Mouse (Mus musculus): ENCODE measurements around the gene Aebp2. TPM values are rescaled to one million over a fixed set of nuclear protein-coding genes. Genes with fewer than 3 reads are reported as not detected.
"Not testable (repeated sequence)": the region's sequence is repeated elsewhere in the genome, so short reads cannot be mapped to it uniquely, and the experiment has no call there.

The Aebp2 gene
- 7.2 and 8.2 TPM in 2 replicates for polyA plus RNA-seq (2015; fragmentation: Nextera tagmentation; extraction: Ambion mirVana)

DNA sequence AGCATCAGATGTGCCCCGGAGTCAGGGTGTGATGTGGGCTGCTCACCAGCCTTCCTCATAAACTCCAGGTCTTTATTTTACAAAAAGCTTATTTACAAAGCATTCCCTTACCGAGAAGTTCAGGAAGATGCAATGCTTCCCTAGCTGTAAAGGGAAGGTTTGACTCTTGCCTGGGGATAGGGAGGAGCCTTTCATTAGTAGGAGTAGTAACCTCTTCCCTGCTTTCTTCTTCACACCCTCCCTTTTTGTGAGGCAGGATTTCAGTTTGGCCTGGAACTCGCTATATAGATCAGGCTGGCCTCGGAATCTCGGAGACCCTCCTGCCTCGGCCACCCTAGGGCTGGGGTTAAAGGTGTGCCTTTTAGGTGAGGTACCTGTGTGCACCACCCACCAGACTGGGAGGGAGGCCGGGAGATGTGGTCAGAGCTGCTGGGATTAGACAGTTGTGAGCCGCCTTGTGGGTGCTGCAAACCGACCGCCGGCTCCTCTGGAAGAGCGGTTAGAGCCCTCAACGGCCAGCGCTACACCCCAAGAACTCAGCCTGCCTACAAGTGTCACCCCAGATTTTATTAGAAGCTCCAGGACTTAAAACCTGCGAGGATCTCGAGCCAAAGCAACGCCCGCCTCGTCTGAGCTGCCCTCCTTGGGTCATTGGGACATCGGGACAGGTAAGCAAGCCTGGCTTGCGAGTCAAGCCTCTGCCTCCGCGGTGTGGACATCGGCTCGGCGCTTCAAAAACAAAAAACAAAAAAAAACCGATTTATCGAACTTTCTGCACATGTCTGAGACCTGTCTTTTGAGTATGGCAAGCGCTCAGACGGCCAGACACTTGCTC lies at the start of gene Aebp2:
Gene Aebp2, plus strand, starts transcription at position 273 of the 835 bp plus-strand sequence.
- 44% methylated on average over 30 of the region's 30 CpGs for WGBS
- Histone ChIP-seq H3K4me2 (peak within 1 kb of the TSS; percentile 75), H3K4me1 (peaks cover 33% of the 10 kb centered on the region), H3K4me3 (replicated peaks) (peak within 1 kb of the TSS; percentile 98), H3K9ac (replicated peaks) (peak within 1 kb of the TSS; percentile 97), H3K36me3 (no peaks in the 10 kb centered on the region), H3K27ac (replicated peaks) (peak within 1 kb of the TSS; percentile 98), H3K9me3 (replicated peaks) (no peaks in the 10 kb centered on the region), H3K27me3 (replicated peaks) (no peaks in the 10 kb centered on the region)
- ATAC-seq (ENCODE audit: low FRiP score): peak; percentile 2; the same call in 1 of the 2 replicates

DNA sequence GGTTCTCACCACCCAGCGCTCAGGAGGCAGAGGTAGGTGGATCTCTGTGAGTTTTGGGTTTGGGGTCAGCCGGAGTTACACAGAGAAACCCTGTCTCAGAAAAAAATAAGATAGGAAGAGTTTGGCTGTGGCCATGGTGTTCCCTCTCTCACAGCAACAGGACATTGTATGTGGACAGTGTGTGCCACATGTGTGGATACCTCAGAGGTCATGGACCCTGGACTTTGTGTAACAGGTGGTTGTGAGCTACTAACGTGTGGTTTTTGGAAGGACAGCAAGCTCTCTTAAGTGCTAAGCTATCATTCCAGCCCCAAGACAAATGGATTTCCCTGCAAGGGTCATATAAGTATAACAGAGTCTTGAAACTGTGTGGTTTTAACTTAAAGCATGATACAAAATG lies 47.5 kb upstream of the Aebp2 start:
- peaks cover 58% of the 10 kb centered on the region for H3K36me3 ChIP-seq
- no peak overlapping the region for H3K4me2 ChIP-seq
- ATAC-seq (ENCODE audit: low FRiP score): no peak
- no peaks in the 10 kb centered on the region for H3K4me1 ChIP-seq
- no peak overlapping the region for H3K27ac ChIP-seq (replicated peaks)
- no peak overlapping the region for H3K9ac ChIP-seq (replicated peaks)
- H3K4me3 ChIP-seq (replicated peaks): no peak overlapping the region
- H3K27me3 ChIP-seq (replicated peaks): no peaks in the 10 kb centered on the region
- no peaks in the 10 kb centered on the region for H3K9me3 ChIP-seq (replicated peaks)
- 93% methylated on average over 3 of the region's 3 CpGs for whole genome bisulfite sequencing

DNA sequence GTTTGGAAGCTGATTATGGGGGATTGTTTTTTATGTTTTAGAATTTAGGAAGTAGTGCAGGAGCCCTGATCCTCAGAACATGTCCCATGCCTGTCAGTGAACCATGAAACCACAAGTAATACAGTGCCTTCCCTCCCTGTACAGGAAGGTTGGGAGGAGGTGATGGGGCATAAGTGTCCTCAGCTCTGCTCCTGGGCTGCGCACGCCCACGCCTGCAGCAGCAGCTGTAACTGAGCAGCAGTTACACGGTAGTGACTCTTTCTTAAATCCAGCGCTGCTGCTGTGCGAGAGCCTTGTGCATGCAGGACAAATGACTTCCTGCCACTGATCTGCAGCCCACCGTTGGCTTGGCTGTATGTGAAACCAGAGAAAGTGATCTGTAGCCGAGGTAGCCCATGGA lies 46.3 kb upstream of the Aebp2 start:
- Histone ChIP-seq H3K27me3 (replicated peaks) (no peaks in the 10 kb centered on the region), H3K36me3 (peaks cover 54% of the 10 kb centered on the region), H3K9ac (replicated peaks) (no peak overlapping the region), H3K4me2 (no peak overlapping the region), H3K4me3 (replicated peaks) (no peak overlapping the region), H3K27ac (replicated peaks) (no peak overlapping the region), H3K4me1 (no peaks in the 10 kb centered on the region), H3K9me3 (replicated peaks) (no peaks in the 10 kb centered on the region)
- ATAC-seq (ENCODE audit: low FRiP score): no peak
- 82% methylated on average over 8 of the region's 8 CpGs for WGBS

DNA sequence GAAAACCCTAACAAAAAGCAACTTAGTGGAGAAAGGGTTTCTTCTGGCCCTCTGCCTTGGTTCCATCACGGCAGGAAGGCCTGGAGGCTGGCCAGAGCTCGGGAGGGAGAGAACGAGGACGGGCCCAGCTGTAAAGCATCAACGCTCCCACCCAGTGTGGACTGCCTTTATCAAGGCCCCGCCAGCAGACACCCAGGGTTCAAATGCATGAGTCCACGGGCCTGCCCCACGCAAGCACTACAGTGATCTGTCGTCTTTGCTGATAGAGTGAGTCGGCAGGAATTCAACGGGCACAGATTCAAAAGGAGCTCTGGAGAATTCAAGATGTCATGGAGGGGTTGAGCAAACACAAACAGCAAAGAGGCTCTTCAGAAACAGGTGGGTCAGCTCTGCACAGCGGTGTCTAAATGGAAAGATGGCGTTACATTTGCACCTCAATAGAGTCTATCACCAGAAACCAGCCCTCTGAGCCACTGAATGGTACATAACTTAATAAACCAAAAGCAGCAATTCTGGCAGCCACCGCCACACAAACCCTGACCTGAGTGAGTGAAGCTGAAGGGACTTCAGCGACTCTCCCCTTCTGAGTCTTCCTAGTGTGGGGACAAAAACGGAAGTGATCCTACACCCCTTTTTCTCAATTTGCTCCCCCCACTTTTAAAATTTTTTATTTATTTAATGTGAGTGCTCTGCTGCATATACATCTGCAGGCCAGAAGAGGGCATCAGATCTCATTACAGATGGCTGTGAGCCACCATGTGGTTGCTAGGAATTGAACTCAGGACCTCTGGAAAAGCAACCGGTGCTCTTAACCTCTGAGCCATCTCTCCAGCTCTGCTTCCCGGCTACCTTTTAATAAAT lies 45.3 kb upstream of the Aebp2 start:
- no peaks in the 10 kb centered on the region for H3K4me1 ChIP-seq
- no peak overlapping the region for H3K4me3 ChIP-seq (replicated peaks)
- H3K9ac ChIP-seq (replicated peaks): no peak overlapping the region
- no peak for ATAC-seq (ENCODE audit: low FRiP score)
- peaks cover 46% of the 10 kb centered on the region for H3K36me3 ChIP-seq
- no peak overlapping the region for H3K27ac ChIP-seq (replicated peaks)
- 72% methylated on average over 18 of the region's 18 CpGs for WGBS
- no peaks in the 10 kb centered on the region for H3K27me3 ChIP-seq (replicated peaks)
- H3K9me3 ChIP-seq (replicated peaks): no peaks in the 10 kb centered on the region
- H3K4me2 ChIP-seq: no peak overlapping the region

DNA sequence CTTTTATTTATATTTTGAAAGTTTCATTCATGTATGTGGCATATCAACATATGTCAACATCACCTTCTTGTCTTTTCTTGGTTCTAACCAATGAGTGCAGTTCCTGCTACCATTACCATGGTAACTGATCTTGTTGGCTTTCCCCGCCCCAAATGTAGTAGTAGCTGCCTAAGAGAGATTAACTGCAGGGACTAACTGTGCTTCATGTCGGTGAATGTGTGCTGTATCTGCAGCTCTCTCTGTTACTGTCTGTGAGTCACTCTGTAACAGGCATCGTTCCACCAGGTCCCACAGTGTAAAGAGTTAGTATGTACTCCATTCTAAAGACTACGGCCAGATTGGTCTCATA lies 44.7 kb upstream of the Aebp2 start:
- peaks cover 45% of the 10 kb centered on the region for H3K36me3 ChIP-seq
- no peaks in the 10 kb centered on the region for H3K27me3 ChIP-seq (replicated peaks)

DNA sequence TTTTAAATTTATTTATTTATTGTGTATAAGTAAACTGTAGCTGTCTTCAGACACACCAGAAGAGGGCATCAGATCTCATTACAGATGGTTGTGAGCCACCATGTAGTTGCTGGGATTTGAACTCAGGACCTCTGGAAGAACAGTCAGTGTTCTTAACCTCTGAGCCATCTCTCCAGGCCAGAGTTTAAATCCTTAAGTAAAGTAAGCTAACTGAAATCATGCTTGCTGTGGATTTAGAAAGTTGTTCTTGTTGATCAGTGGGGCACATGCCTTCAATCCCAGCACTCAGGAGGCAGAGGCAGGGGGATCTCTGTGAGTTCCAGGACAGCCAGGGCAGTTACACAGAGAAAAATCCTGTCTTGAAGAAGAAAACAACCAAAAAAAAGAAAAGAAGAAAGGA lies 43.5 kb upstream of the Aebp2 start:
- H3K27ac ChIP-seq (replicated peaks); H3K4me3 ChIP-seq (replicated peaks); H3K4me2 ChIP-seq; ATAC-seq (ENCODE audit: low FRiP score); H3K27me3 ChIP-seq (replicated peaks); H3K9ac ChIP-seq (replicated peaks); H3K4me1 ChIP-seq; H3K9me3 ChIP-seq (replicated peaks): not testable (repeated sequence)
- H3K36me3 ChIP-seq: peaks cover 45% of the 10 kb centered on the region

More for the DNA sequence above, 44.7 kb upstream of the Aebp2 start:
- H3K4me3 ChIP-seq (replicated peaks): no peak overlapping the region
- H3K4me2 ChIP-seq: no peak overlapping the region
- H3K27ac ChIP-seq (replicated peaks): no peak overlapping the region
- no peak for ATAC-seq (ENCODE audit: low FRiP score)
- no peaks in the 10 kb centered on the region for H3K9me3 ChIP-seq (replicated peaks)
- no peaks in the 10 kb centered on the region for H3K4me1 ChIP-seq
- WGBS: 92% methylated on average over 4 of the region's 4 CpGs
- H3K9ac ChIP-seq (replicated peaks): no peak overlapping the region

DNA sequence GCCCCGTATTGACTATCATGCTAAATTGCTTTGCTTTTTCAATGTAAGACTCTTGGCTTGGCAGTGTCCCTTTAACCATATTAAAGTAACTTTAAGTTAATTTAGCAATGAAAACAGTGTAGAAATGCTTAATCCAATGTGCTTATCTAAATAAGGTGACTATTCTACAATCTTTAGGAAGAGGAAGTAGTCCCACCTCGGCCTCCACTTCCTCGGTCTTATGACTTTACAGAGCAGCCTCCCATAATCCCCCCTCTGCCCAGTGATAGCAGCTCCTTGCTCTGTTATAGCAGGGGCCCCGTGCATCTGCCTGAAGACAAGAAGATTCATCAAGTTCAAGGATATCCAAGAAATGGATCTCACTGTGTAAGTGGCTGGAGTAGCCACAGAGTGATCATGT lies 42.3 kb upstream of the Aebp2 start:
- no peak for ATAC-seq (ENCODE audit: low FRiP score)
- no peak overlapping the region for H3K4me2 ChIP-seq
- peaks cover 38% of the 10 kb centered on the region for H3K36me3 ChIP-seq
- H3K27ac ChIP-seq (replicated peaks): no peak overlapping the region
- no peak overlapping the region for H3K9ac ChIP-seq (replicated peaks)
- 91% methylated on average over 4 of the region's 4 CpGs for WGBS
- no peaks in the 10 kb centered on the region for H3K9me3 ChIP-seq (replicated peaks)
- no peak overlapping the region for H3K4me3 ChIP-seq (replicated peaks)
- H3K27me3 ChIP-seq (replicated peaks): no peaks in the 10 kb centered on the region
- no peaks in the 10 kb centered on the region for H3K4me1 ChIP-seq

DNA sequence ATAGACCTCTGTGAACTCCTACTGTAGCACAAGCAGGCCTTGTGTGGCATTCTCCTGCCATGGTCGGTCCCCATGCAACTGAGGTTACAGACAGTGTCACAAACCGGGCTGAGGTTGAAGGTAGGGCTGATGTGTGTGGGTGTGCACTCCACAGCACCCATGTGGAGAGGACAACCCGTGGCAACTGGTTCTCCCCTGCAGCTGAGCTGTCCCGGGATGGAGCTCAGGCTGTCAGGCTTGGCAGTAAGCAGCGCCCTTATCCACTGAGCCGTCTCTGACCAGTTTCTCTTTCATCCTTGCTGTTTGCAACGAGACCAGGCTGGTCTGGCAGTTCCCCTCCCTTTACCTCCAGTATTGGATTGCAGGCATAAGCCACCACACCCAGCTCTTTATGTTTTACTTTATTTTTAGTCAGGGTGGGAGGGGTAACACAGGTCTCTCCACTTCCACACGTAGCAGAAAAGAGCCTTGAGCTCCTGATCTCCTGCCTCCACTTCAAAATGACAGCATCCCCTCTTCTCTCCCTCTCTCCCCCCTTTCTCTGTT lies 35.7 kb upstream of the Aebp2 start:
- 88% methylated on average over 8 of the region's 8 CpGs for WGBS

DNA sequence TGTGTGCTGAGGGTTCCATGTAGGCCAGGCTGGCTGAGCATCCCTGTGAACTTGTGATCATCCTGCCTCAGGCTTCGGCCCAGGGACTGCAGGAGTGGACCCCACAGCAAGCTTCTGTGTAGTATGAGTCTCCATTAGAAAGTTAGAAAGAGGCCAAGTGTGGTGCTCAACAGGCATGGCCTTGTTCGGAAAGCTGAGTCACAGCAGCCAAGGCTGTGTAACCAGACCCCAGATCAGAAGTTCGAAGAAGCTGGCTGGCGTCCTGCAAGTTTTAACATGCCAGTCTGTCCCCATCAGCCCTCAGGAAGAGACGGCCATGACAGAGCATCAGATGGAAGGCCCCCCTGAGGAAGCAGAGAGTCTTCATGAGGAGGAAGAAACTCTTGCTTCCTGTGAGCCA lies 31.1 kb upstream of the Aebp2 start:
- Histone ChIP-seq H3K4me3 (replicated peaks) (no peak overlapping the region), H3K27me3 (replicated peaks) (no peaks in the 10 kb centered on the region), H3K36me3 (peaks cover 80% of the 10 kb centered on the region), H3K27ac (replicated peaks) (no peak overlapping the region), H3K4me1 (no peaks in the 10 kb centered on the region), H3K9ac (replicated peaks) (no peak overlapping the region), H3K4me2 (no peak overlapping the region), H3K9me3 (replicated peaks) (no peaks in the 10 kb centered on the region)
- WGBS: 93% methylated on average over 5 of the region's 5 CpGs
- no peak for ATAC-seq (ENCODE audit: low FRiP score)

More for the DNA sequence above, 35.7 kb upstream of the Aebp2 start:
- ATAC-seq (ENCODE audit: low FRiP score): no peak
- Histone ChIP-seq H3K9ac (replicated peaks) (no peak overlapping the region), H3K27ac (replicated peaks) (no peak overlapping the region), H3K9me3 (replicated peaks) (no peaks in the 10 kb centered on the region), H3K4me3 (replicated peaks) (no peak overlapping the region), H3K4me2 (no peak overlapping the region), H3K27me3 (replicated peaks) (no peaks in the 10 kb centered on the region), H3K4me1 (no peaks in the 10 kb centered on the region), H3K36me3 (peaks cover 66% of the 10 kb centered on the region)

DNA sequence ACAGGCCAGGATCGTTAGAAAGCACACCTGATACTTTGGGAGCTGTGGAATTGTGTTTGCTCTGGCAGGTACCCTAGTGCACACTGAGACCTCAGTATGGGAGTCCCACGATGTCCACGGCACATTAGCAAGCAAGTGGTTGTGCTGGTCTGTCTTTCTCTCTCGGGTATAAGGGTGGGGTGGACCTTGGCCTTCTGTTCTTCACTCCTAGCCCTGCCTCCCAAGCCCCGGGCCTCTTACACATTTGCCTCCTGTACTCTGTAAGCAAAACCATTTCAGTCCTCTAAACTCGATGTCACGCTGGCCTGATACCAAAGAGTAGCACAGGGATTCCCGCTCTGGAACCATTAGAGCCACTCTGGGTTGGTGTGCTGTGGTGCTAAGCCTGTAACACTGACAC lies 29.8 kb upstream of the Aebp2 start:
- Histone ChIP-seq H3K36me3 (peaks cover 76% of the 10 kb centered on the region), H3K4me1 (0 out of 2 replicates have a peak, but pooled peaks cover 3% of the 10 kb centered on the region), H3K9me3 (replicated peaks) (no peaks in the 10 kb centered on the region), H3K27ac (replicated peaks) (no peak overlapping the region), H3K4me2 (no peak overlapping the region), H3K4me3 (replicated peaks) (no peak overlapping the region), H3K9ac (replicated peaks) (no peak overlapping the region), H3K27me3 (replicated peaks) (no peaks in the 10 kb centered on the region)
- no peak for ATAC-seq (ENCODE audit: low FRiP score)
- WGBS: 92% methylated on average over 8 of the region's 8 CpGs

DNA sequence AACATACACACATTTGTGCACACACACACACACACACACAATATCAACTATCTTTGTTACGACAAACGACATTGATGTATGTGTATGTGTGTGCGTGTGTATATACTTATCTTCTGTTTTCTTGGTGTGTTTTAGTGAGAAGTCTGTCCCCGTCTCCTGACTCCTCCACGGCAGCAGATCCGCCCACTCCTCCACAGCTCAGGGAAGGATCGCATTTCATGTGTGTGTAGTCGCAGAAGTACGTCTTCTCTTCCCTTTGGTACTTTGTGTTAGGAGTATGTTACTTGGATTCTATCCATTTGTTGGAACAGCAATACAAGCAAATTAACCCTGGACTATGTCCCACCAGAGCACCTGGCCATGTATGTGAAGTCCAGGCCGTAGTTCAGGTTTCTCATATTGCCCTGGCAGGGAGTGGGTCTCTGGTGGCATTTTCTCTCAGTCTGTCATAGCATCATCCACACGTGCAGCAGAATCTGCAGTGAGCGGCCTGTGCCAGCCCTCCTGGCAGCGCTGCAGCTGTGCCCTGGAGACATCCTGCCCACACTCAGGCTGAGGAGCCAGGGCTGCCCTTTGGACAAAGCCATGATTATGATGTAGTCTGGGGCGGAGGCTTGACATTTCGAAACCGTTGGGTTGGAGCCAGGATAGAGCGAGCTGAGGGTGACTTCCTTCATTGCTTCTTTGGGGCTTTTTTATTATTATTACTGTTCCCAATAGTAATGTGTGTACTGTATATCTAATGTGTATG lies 28.9 kb upstream of the Aebp2 start:
- no peaks in the 10 kb centered on the region for H3K27me3 ChIP-seq (replicated peaks)
- no peak overlapping the region for H3K4me2 ChIP-seq
- no peaks in the 10 kb centered on the region for H3K9me3 ChIP-seq (replicated peaks)
- no peak overlapping the region for H3K27ac ChIP-seq (replicated peaks)
- H3K4me1 ChIP-seq: 0 out of 2 replicates have a peak, but pooled peaks cover 3% of the 10 kb centered on the region
- peaks cover 67% of the 10 kb centered on the region for H3K36me3 ChIP-seq
- no peak overlapping the region for H3K9ac ChIP-seq (replicated peaks)
- H3K4me3 ChIP-seq (replicated peaks): no peak overlapping the region
- ATAC-seq (ENCODE audit: low FRiP score): no peak
- 84% methylated on average over 17 of the region's 17 CpGs for WGBS
